Mouse (Mus musculus): ENCODE results near the gene Padi4. TPM values are rescaled to one million over a fixed set of nuclear protein-coding genes. Genes with fewer than 3 reads are reported as not detected.
A peak's percentile ranks its signal among the peaks of the same experiment; 100 is the strongest.

Padi4 gene
- total RNA-seq, 1 experiment from 2014 or later = 16.3 TPM

DNA sequence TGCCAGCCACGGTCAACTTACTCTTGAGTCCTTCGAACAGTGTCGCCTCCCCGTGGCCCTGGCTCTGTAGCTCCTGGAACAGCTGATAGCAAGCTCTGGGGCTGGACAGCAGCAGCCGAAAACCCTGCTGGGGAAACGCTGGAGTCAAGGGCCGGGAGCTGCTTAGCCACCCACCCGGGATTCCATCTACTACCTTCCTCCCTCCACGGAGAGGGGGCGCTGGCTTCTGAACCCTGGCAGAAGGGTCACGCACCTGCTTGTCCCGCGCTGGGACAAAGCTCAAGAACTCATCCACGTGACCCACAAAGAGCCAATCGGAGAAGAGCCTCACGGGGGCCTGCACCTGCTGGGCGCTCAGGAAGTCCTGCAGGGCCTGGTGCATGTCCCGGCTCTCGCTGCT, 23.7 kb downstream of the Padi4 start:
- ATAC-seq (replicated peaks; ENCODE audit: insufficient number of reproducible peaks, low FRiP score, low TSS enrichment, poor library complexity, severe bottlenecking) = no peak

- ATAC-seq (replicated peaks; ENCODE audit: insufficient number of reproducible peaks, low FRiP score, low TSS enrichment, poor library complexity, severe bottlenecking) = no peak
Measured at GRCm38 (mm10) chr4:140747978-140748377, 26.1 kb downstream of the Padi4 start.

DNA sequence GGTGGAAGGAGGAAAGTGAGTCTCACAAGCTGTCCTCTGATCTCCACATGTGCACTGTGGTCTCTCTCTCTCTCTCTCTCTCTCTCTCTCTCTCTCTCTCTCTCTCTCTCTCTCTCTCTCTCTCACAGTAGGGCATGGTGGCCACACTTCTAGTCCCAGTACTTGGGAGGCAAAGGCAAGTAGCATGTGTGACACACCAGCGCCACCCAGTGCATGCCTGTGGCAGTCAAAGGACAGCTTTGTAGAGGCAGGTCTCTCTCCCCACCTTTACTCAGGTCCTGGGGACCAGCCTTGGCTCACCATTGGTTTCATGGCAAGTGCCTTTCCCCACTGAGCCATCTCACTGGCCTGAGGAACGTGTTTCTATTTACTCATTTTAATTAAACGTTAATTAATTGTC, 29.4 kb downstream of the Padi4 start:
- no peak for ATAC-seq (replicated peaks; ENCODE audit: insufficient number of reproducible peaks, low FRiP score, low TSS enrichment, poor library complexity, severe bottlenecking)

DNA sequence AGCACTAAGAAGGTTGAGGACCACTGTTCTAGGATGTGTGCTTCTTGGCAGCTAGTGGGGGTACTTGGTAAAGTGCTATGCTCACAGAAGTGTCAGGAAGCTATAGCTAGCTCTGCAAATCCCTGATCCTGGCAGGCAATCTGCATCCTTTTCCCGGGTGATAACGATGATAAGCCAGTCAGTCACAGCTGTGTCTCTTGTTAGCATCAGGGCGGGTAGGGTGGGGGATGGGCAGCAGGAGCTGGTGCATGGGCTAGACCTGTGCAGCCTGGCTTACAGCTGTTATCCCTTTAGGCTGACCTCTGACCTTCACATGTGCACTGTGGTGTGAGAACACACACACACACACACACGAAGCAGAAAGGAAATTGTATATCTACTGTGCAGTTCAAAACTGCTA, 30.9 kb downstream of the Padi4 start:
- ATAC-seq (replicated peaks; ENCODE audit: insufficient number of reproducible peaks, low FRiP score, low TSS enrichment, poor library complexity, severe bottlenecking) = no peak

GRCm38 (mm10) chr4:140742543-140742942, 31.5 kb downstream of the Padi4 start, which contains the start of gene Padi6:
Padi6 (minus strand) TSS chr4:140742643.
- ATAC-seq (replicated peaks; ENCODE audit: insufficient number of reproducible peaks, low FRiP score, low TSS enrichment, poor library complexity, severe bottlenecking) = no peak

- ATAC-seq (replicated peaks; ENCODE audit: insufficient number of reproducible peaks, low FRiP score, low TSS enrichment, poor library complexity, severe bottlenecking) = 0 out of 2 replicates have a peak, but pooled peaks have one; percentile 10
Measured at GRCm38 (mm10) chr4:140741401-140741800, 32.6 kb downstream of the Padi4 start.

DNA sequence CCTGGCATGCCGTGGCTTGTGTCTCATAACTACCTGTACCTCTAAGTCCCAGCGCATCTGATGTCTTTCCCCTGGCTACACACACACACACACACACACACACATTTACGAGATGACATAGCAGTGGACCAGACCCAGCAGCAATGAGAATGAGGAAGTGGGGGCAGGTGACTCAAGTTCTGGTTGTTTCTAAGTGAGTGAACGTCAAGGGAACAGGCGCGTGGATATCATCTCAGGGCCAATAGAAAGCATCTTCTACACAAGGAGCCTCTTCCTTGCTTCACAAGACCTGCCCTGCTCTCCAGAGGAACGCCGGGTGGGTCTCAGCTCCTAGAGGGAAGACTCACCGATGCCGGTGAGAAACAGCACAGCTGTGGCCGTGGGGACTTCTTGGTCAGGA, 33.4 kb downstream of the Padi4 start:
- 0 out of 2 replicates have a peak, but pooled peaks have one; percentile 24 for ATAC-seq (replicated peaks; ENCODE audit: insufficient number of reproducible peaks, low FRiP score, low TSS enrichment, poor library complexity, severe bottlenecking)

DNA sequence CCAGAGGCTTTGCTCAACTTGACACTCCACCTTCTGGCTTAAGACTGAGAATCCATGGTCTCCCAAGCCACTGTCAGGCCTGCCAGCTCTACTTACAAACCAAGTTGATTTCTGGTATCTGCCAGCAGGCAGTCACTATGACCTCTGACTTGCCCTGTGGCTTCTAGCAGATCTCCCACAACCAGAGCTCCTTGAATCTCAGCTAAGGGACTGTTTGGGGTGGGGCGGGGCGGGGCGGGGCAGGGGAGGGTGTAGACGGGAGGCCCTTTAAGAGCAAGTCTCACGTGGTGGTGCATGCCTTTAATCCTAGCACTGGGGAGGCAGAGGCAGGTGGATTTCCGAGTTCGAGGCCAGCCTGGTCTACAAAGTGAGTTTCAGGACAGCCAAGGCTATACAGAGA, 41.2 kb downstream of the Padi4 start:
- no peak for ATAC-seq (replicated peaks; ENCODE audit: insufficient number of reproducible peaks, low FRiP score, low TSS enrichment, poor library complexity, severe bottlenecking)

DNA sequence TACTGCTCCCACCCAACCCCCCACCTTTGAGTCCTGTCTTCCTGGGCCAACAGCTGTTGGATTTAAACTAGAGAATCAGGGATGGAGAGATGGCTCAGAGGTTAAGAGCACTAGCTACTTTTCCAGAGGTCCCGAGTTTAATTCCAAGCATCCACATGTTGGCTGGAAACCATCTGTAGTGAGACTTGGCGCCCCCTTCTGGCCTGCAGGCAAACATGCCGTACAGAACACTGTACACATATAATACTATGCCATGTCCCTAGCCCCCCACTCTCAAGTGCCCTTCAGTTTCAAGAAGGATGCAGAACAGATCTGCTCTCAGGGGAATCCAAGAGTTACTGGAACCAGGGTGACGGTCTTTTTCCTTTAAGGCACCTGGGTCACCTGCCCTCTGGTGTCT, 42.4 kb downstream of the Padi4 start:
- no peak; the same call in 1 of the 2 replicates for ATAC-seq (replicated peaks; ENCODE audit: insufficient number of reproducible peaks, low FRiP score, low TSS enrichment, poor library complexity, severe bottlenecking)

DNA sequence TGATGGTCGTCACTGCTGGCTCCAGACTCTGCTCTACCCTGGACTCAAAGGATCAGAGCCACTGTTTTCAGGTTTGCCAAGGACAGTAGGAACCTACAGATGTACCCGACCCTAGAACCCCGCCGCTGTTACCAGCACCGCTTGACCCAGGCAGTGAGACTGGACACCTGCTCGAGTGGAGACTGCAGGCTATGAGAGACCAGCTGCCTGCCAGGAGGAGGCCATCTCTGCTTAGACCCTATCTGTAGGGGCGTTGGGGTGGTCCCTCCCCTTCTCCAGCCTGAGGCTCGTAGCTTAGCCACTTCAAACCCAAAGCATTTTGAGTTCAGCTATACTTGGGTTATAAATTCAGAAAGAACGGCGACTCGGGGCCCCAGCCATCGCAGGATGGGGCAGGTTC, 47.1 kb downstream of the Padi4 start:
- no peak for ATAC-seq (replicated peaks; ENCODE audit: insufficient number of reproducible peaks, low FRiP score, low TSS enrichment, poor library complexity, severe bottlenecking)

DNA sequence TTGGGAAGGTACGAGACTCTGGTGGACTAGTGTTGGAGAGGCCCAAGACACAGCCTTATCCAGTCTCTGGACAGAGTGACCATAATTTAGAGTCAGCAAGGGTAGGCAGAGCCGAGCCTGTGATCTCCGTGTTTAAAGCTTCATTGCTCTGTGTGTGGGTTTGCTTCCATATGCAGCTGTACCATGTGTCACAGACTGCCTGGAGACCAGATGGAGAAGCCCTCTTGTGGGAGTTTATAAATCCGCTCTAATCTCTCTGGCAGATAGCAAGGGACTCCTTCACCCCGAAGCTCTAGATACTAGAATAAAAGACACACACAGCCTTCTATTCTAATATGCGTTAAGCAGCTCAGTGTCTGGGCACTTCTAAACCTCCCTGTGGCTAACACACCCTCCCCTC, 49.3 kb downstream of the Padi4 start:
- no peak for ATAC-seq (replicated peaks; ENCODE audit: insufficient number of reproducible peaks, low FRiP score, low TSS enrichment, poor library complexity, severe bottlenecking)

- ATAC-seq (replicated peaks; ENCODE audit: insufficient number of reproducible peaks, low FRiP score, low TSS enrichment, poor library complexity, severe bottlenecking) = peak; percentile 47; the same call in 1 of the 2 replicates
Measured at GRCm38 (mm10) chr4:140723801-140724200, 50.2 kb downstream of the Padi4 start.

DNA sequence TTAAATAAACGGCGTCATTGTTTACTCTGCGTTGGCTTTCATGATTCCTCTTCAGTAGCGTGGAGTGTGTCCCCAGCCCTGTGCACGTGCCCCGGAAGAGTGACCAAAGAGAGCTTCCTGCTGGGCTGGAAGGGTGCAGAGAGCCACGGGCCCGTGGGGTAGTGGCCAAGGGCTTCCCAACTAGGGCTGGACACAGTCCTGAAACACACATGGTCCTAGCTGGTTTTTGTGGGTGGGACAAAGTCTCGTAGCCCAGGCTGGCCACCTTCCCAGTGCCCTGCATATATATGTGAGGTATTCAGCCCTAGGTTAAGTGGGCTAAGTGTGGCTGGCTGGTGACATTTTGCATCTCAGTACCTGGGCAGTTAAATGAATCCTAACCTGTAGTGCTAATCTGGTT, 50.8 kb downstream of the Padi4 start:
- no peak for ATAC-seq (replicated peaks; ENCODE audit: insufficient number of reproducible peaks, low FRiP score, low TSS enrichment, poor library complexity, severe bottlenecking)

GRCm38 (mm10) chr4:140722710-140723109, 51.3 kb downstream of the Padi4 start:
- no peak for ATAC-seq (replicated peaks; ENCODE audit: insufficient number of reproducible peaks, low FRiP score, low TSS enrichment, poor library complexity, severe bottlenecking)

DNA sequence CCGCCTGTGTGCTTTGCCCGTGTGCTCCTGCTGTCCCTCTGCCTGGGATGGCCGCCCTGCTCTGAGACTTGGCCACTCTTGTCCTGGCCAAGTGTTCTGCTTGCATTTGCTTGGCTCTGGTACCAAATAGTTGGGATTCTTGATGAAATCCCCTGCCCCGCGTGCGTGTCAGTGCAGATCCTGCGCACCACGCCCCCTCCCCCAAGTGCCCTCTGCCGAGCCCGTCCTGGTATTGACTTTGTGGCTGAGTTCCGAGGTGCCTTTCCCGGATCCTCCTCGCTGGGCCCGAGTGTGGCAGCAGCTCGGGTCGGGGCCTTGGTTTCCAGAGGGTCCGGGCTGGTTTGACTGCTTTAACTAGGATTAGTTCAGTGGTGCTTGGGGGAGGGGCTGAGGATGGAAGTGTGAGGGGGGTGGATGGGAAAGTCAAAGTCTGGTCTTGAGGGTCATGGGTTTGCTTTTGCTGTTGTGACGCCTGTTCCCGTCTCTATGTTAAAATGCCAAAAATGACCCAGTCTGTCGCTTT, 52.0 kb downstream of the Padi4 start:
- ATAC-seq (replicated peaks; ENCODE audit: insufficient number of reproducible peaks, low FRiP score, low TSS enrichment, poor library complexity, severe bottlenecking) = no peak

GRCm38 (mm10) chr4:140720091-140720490, 53.9 kb downstream of the Padi4 start:
- ATAC-seq (replicated peaks; ENCODE audit: insufficient number of reproducible peaks, low FRiP score, low TSS enrichment, poor library complexity, severe bottlenecking) = no peak

DNA sequence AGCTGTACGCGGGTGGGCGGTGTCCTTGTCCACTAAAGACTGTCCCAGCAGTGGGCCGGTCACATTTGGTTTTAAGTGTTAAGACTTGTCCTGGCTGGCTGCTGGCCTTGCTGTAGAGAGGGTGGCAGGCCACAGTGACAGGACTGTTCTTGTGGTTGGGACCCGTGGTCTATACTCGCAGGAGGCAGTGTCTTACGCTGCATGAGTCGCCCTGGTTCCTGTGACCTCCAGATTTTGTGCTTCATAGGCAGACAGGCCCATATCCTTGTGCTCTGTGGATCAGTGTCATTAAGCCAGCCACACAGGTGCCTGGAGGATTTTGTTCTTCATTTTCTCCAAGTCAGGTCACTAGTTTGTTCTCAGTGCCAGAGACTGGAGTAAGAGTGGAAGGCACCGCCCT, 55.6 kb downstream of the Padi4 start:
- no peak for ATAC-seq (replicated peaks; ENCODE audit: insufficient number of reproducible peaks, low FRiP score, low TSS enrichment, poor library complexity, severe bottlenecking)

DNA sequence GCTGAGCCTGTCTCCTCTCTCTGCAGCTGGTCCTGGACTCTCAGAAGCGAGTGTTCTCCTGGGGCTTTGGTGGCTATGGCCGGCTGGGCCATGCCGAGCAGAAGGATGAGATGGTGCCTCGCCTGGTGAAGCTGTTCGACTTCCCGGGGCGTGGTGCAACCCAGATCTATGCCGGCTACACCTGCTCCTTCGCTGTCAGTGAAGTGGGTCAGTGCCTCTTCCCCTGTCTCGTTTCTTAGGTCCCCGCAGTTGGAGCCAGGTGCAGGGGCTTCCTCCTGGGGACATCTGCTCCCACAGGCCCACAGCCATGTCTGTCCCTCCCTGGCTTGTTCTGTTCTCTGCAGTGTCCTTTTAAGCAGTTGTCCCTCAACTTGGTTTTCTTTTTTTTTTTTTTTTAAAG, 57.0 kb downstream of the Padi4 start:
- ATAC-seq (replicated peaks; ENCODE audit: insufficient number of reproducible peaks, low FRiP score, low TSS enrichment, poor library complexity, severe bottlenecking) = no peak

DNA sequence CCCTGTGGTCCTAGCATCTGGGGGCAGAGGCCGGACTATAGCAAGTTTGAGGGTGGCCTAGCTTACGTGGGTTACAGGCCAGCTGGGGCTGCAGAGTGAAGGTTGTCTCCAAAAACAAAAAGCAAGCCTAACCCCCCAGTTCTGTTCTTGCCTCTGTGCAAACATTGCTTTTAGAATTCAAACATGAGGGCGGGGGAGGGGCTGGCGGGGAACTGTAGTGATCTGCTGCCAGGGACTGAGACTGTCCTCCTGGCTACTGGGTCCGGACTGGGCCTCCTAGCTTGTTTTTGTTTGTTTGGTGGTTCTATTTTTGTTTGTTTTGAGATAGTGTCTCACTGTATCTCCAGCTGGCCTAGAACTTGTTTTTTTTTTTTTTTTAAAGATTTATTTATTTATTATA, 59.5 kb downstream of the Padi4 start:
- no peak for ATAC-seq (replicated peaks; ENCODE audit: insufficient number of reproducible peaks, low FRiP score, low TSS enrichment, poor library complexity, severe bottlenecking)

GRCm38 (mm10) chr4:140713480-140714365, 60.3 kb downstream of the Padi4 start:
- peak; percentile 70 for ATAC-seq (replicated peaks; ENCODE audit: insufficient number of reproducible peaks, low FRiP score, low TSS enrichment, poor library complexity, severe bottlenecking)
